Mouse (Mus musculus) c-Kit-positive CD71-positive TER-119-positive erythroid progenitor cells, embryonic 14.5 days (primary cell): Measurements from ENCODE around the gene Pde10a.
A peak's percentile ranks its signal among the peaks of the same experiment; 100 is the strongest.

Experiments used
- DNase-seq: peaks from one replicate; pipeline ENCODE4 v3.0.0-alpha.2; 2013; ENCODE audit warnings: low spot score

Pde10a gene

GRCm38 (mm10) chr17:8581579-8581978 lies 56.4 kb downstream of the Pde10a start:
- no peak for DNase-seq

GRCm38 (mm10) chr17:8592427-8593277 lies 67.5 kb downstream of the Pde10a start:
- no peak for DNase-seq

- peak; percentile 37 for DNase-seq
Observed at GRCm38 (mm10) chr17:8597790-8598189, 72.6 kb downstream of the Pde10a start.

- DNase-seq, result no peak
Observed at GRCm38 (mm10) chr17:8602976-8603375, 77.8 kb downstream of the Pde10a start.

- DNase-seq, result no peak
Observed at GRCm38 (mm10) chr17:8605921-8606320, 80.7 kb downstream of the Pde10a start.

GRCm38 (mm10) chr17:8606695-8607094 lies 81.5 kb downstream of the Pde10a start:
- DNase-seq, result no peak

- no peak for DNase-seq
Observed at GRCm38 (mm10) chr17:8611916-8612315, 86.7 kb downstream of the Pde10a start.

- peak; percentile 49 for DNase-seq
Observed at GRCm38 (mm10) chr17:8613882-8614551, 88.8 kb downstream of the Pde10a start.

GRCm38 (mm10) chr17:8620346-8620745 lies 95.2 kb downstream of the Pde10a start:
- DNase-seq, result no peak

GRCm38 (mm10) chr17:8621105-8621504 lies 95.9 kb downstream of the Pde10a start:
- DNase-seq, result no peak

- no peak for DNase-seq
Observed at GRCm38 (mm10) chr17:8621906-8622305, 96.7 kb downstream of the Pde10a start.

GRCm38 (mm10) chr17:8626421-8626820 lies 101.2 kb downstream of the Pde10a start:
- no peak for DNase-seq

- DNase-seq, result no peak
Observed at GRCm38 (mm10) chr17:8631701-8632100, 106.5 kb downstream of the Pde10a start.

GRCm38 (mm10) chr17:8633596-8633995 lies 108.4 kb downstream of the Pde10a start:
- DNase-seq, result no peak

GRCm38 (mm10) chr17:8634476-8634875 lies 109.3 kb downstream of the Pde10a start:
- no peak for DNase-seq

- no peak for DNase-seq
Observed at GRCm38 (mm10) chr17:8636231-8636630, 111.1 kb downstream of the Pde10a start.

GRCm38 (mm10) chr17:8636691-8637090 lies 111.5 kb downstream of the Pde10a start:
- no peak for DNase-seq

GRCm38 (mm10) chr17:8637181-8637580 lies 112.0 kb downstream of the Pde10a start:
- DNase-seq, result no peak

GRCm38 (mm10) chr17:8639703-8640380 lies 114.7 kb downstream of the Pde10a start:
- no peak for DNase-seq

- DNase-seq, result no peak
Observed at GRCm38 (mm10) chr17:8640741-8641480, 115.7 kb downstream of the Pde10a start.

- no peak for DNase-seq
Observed at GRCm38 (mm10) chr17:8641491-8641890, 116.3 kb downstream of the Pde10a start.

- no peak for DNase-seq
Observed at GRCm38 (mm10) chr17:8642356-8642755, 117.2 kb downstream of the Pde10a start.
